Mouse (Mus musculus) liver, postnatal 0 days (tissue): ENCODE results near the gene Gm853.

ENCODE experiments used
- CTCF ChIP-seq: sonication (generic); IDR thresholded peaks from 2 replicates; pipeline ENCODE4 v1.5.1; 2016; ENCODE audit warnings: antibody characterized with exemption, low read depth
- EP300 ChIP-seq: IDR thresholded peaks from 2 replicates; pipeline ENCODE4 v1.6.1; 2016; ENCODE audit warnings: antibody characterized with exemption, low read depth, mild to moderate bottlenecking

DNA sequence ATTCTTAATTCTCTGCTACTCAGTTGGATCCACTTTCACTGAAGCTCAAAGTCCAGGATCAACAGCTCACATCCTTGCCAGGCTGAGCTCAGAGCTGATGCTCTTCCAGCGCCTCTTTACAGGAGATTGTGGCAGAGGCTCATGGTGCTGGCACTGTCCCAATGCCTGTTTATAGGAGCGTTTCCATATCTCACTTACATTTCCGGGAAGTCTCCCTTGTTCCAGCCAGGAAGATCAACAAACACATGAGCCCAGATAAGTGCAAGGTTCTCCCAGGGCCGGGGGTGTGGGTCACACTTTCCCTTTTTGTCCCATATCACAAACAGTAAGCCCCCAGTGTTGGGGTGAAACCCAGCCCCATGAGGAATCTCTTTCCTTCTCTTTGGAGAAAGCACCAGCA lies 40.3 kb downstream of the Gm853 start:
- TF ChIP-seq CTCF (no peak), EP300 (no peak; the same call in 1 of the 2 replicates)
